Mouse (Mus musculus) embryonic facial prominence, embryonic 15.5 days (tissue): ENCODE measurements at regions not wholly inside any gene's neighbourhood (a gene's known extent, or its start where the extent isn't known, plus 50 kb on each side); places are given as distances from the start of the nearest gene placed in this dataset.
A peak's percentile ranks its signal among the peaks of the same experiment; 100 is the strongest.

Experiments
- ATAC-seq: fragments of 200-750 bp; cut with Nextera tagmentation; 2 replicates; pipeline ENCODE4 v1.8.0; 2017; ENCODE audit warnings: low read depth, moderate TSS enrichment; ENCODE audit not compliant: insufficient number of reproducible peaks, low FRiP score, low TSS enrichment
- H3K27ac ChIP-seq: fragments of 300-500 bp; sonication (generic); replicated peaks from 2 replicates; pipeline ENCODE4 v1.5.1; 2015; ENCODE audit warnings: mild to moderate bottlenecking, inconsistent platforms
- H3K27me3 ChIP-seq: fragments of 300-500 bp; sonication (generic); 2 replicates; pipeline ENCODE4 v1.6.1; 2015; ENCODE audit warnings: inconsistent platforms
- H3K36me3 ChIP-seq: fragments of 300-500 bp; sonication (generic); 2 replicates; pipeline ENCODE4 v1.6.1; 2015; ENCODE audit warnings: mild to moderate bottlenecking, inconsistent platforms
- H3K4me1 ChIP-seq: fragments of 300-500 bp; sonication (generic); 2 replicates; pipeline ENCODE4 v1.6.1; 2015; ENCODE audit warnings: inconsistent platforms
- H3K4me2 ChIP-seq: fragments of 300-500 bp; sonication (generic); replicated peaks from 2 replicates; pipeline ENCODE4 v1.6.1; 2015; ENCODE audit warnings: mild to moderate bottlenecking, inconsistent platforms
- H3K4me3 ChIP-seq: fragments of 300-500 bp; sonication (generic); replicated peaks from 2 replicates; pipeline ENCODE4 v1.5.1; 2015; ENCODE audit warnings: mild to moderate bottlenecking, inconsistent platforms
- H3K9ac ChIP-seq: fragments of 300-500 bp; sonication (generic); 2 replicates; pipeline ENCODE4 v1.6.1; 2015; ENCODE audit warnings: inconsistent platforms
- H3K9me3 ChIP-seq: fragments of 300-500 bp; sonication (generic); replicated peaks from 2 replicates; pipeline ENCODE4 v1.6.1; 2016; ENCODE audit warnings: inconsistent platforms
- WGBS: fragments of 180-500 bp; shearing (Covaris S2); methylation state at CpG from one replicate; pipeline ENCODE4 v1.1.7; 2015; 5-methylcytosine and 5-hydroxymethylcytosine counted together

DNA sequence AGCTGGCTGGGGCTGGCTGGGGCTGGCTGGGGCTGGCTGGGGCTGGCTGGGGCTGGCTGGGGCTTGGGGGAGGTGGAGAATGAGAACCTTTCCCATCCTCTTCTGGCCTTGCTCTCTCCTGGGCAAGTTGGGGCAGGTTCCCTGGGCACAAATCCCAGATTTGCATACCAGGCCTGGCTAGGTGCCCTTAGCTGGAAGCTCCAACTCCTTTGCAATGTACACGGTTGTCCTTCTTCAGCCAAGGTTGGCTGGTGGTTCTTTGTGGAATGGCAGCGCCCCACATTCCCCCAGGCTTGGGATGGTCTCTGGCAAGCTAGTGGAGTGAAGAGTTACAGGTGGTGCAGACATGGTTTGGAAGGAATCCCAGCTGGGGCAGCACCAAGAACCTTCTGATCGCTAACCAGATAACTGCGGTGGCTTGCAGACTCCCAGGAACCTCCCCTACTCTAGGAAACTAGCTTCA lies 217.5 kb downstream of the Pten start:
- no peak overlapping the region for H3K4me2 ChIP-seq
- H3K4me3 ChIP-seq, result no peak overlapping the region
- peaks cover 6% of the 10 kb centered on the region for H3K4me1 ChIP-seq
- no peak overlapping the region for H3K9ac ChIP-seq
- no peaks in the 10 kb centered on the region for H3K27me3 ChIP-seq
- peak; percentile 80 for ATAC-seq
- peak overlapping the region; percentile 69 for H3K27ac ChIP-seq
- no peaks in the 10 kb centered on the region for H3K36me3 ChIP-seq
- H3K9me3 ChIP-seq, result no peaks in the 10 kb centered on the region
- WGBS, result 45% methylated on average over 4 of the region's 4 CpGs

DNA sequence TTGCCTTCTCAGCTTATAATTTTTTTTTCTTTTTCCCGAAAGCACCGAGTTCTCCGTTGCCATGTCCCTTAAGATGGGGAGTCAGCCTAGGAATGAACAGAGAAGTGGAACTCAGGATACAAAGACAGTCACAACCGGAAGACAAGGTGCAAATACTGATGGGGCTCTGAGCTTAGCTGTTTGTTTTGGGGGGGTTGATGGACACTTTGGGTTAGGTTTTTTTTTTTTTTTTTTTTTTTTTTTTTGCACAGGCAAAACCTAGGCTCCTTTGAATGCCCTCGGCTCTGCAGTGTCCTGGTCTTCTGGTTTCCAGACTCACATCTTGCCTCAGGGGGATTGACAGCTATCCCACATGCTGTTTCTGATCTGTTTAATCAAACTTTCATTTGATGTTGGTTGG lies 218.0 kb downstream of the Pten start:
- no peaks in the 10 kb centered on the region for H3K36me3 ChIP-seq
- no peak overlapping the region for H3K4me3 ChIP-seq
- H3K9ac ChIP-seq, result no peak overlapping the region
- no peaks in the 10 kb centered on the region for H3K9me3 ChIP-seq
- H3K27me3 ChIP-seq, result no peaks in the 10 kb centered on the region
- WGBS, result 54% methylated on average over 5 of the region's 5 CpGs
- peak overlapping the region; percentile 69 for H3K27ac ChIP-seq
- no peak for ATAC-seq
- H3K4me2 ChIP-seq, result no peak overlapping the region
- H3K4me1 ChIP-seq, result peaks cover 6% of the 10 kb centered on the region

- H3K27me3 ChIP-seq, result no peaks in the 10 kb centered on the region
- H3K9me3 ChIP-seq, result no peaks in the 10 kb centered on the region
- no peak overlapping the region for H3K4me3 ChIP-seq
- no peak overlapping the region for H3K9ac ChIP-seq
- H3K36me3 ChIP-seq, result no peaks in the 10 kb centered on the region
- no peak overlapping the region for H3K27ac ChIP-seq
- ATAC-seq, result no peak
- peaks cover 6% of the 10 kb centered on the region for H3K4me1 ChIP-seq
- 90% methylated on average over 7 of the region's 7 CpGs for WGBS
- no peak overlapping the region for H3K4me2 ChIP-seq
Measured at GRCm38 (mm10) chr19:32976507-32976906, 219.2 kb downstream of the Pten start.

- Histone ChIP-seq H3K9ac (no peak overlapping the region), H3K27ac (no peak overlapping the region), H3K4me1 (peaks cover 6% of the 10 kb centered on the region), H3K27me3 (no peaks in the 10 kb centered on the region), H3K36me3 (no peaks in the 10 kb centered on the region), H3K9me3 (no peaks in the 10 kb centered on the region), H3K4me2 (no peak overlapping the region), H3K4me3 (no peak overlapping the region)
- no peak for ATAC-seq
- 71% methylated on average over 7 of the region's 7 CpGs for WGBS
Measured at GRCm38 (mm10) chr19:32978037-32978745, 220.9 kb downstream of the Pten start.

DNA sequence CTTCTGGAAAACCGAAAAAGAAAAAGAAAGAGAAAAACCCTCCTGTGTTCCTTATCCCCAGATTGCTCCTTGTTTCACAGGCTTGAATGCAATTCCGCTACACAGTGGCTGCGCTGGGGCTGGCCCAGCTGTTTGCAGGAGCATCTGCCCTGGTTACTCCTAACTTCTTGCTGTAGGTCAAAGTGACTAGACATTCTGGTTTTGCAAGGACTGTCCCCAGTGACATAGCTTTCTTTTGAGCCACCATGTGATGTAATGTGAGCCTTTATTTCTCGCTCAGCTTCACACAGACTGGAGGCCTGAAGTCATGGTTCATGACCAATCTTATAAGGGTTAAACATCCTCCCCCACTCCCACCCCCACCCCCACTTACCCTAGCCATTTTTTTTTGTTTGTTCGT lies 222.8 kb downstream of the Pten start:
- H3K9ac ChIP-seq, result no peak overlapping the region
- no peaks in the 10 kb centered on the region for H3K36me3 ChIP-seq
- no peak overlapping the region for H3K27ac ChIP-seq
- ATAC-seq, result no peak
- H3K4me2 ChIP-seq, result no peak overlapping the region
- no peak overlapping the region for H3K4me3 ChIP-seq
- no peaks in the 10 kb centered on the region for H3K9me3 ChIP-seq
- H3K4me1 ChIP-seq, result peaks cover 1% of the 10 kb centered on the region; the same call in 1 of the 2 replicates
- 68% methylated on average over 5 of the region's 5 CpGs for WGBS
- H3K27me3 ChIP-seq, result no peaks in the 10 kb centered on the region

DNA sequence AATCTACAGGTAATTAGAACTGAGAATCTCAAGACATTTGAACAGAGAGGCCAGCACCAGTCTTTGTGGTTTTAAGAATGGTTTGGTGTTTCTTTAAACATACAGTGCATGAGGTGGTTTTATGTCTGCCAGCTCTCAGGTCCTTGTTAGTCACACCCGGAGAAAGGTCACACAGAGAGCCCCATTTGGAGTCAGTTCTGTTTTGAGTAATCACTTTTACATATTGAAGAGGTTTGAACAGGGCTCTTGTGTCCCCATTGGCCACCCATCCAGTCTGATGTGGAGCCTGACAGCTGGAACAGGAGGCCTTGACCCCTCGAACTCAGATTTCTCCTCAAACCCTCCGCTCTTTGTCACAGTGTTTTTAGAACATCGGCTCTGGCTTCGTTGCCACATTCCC lies 231.4 kb downstream of the Pten start:
- no peak overlapping the region for H3K27ac ChIP-seq
- no peak overlapping the region for H3K9ac ChIP-seq
- 48% methylated on average over 5 of the region's 5 CpGs for WGBS
- no peak overlapping the region for H3K4me3 ChIP-seq
- H3K4me1 ChIP-seq, result no peaks in the 10 kb centered on the region
- H3K36me3 ChIP-seq, result no peaks in the 10 kb centered on the region
- no peak for ATAC-seq
- H3K27me3 ChIP-seq, result no peaks in the 10 kb centered on the region
- no peak overlapping the region for H3K4me2 ChIP-seq
- no peaks in the 10 kb centered on the region for H3K9me3 ChIP-seq

GRCm38 (mm10) chr19:32989346-32989745 lies 232.0 kb downstream of the Pten start:
- ATAC-seq, result no peak

GRCm38 (mm10) chr19:32990576-32990975 lies 233.3 kb downstream of the Pten start:
- no peak overlapping the region for H3K27ac ChIP-seq
- H3K9me3 ChIP-seq, result no peaks in the 10 kb centered on the region
- ATAC-seq, result no peak
- no peak overlapping the region for H3K4me2 ChIP-seq
- WGBS, result 53% methylated on average over 6 of the region's 6 CpGs
- H3K36me3 ChIP-seq, result no peaks in the 10 kb centered on the region
- no peaks in the 10 kb centered on the region for H3K4me1 ChIP-seq
- no peak overlapping the region for H3K9ac ChIP-seq
- H3K4me3 ChIP-seq, result no peak overlapping the region
- H3K27me3 ChIP-seq, result no peaks in the 10 kb centered on the region

More at GRCm38 (mm10) chr19:32989346-32989745, 232.0 kb downstream of the Pten start:
- H3K4me1 ChIP-seq, result no peaks in the 10 kb centered on the region
- WGBS, result 54% methylated on average over 6 of the region's 6 CpGs
- H3K4me2 ChIP-seq, result no peak overlapping the region
- no peak overlapping the region for H3K4me3 ChIP-seq
- no peaks in the 10 kb centered on the region for H3K27me3 ChIP-seq
- no peaks in the 10 kb centered on the region for H3K9me3 ChIP-seq
- H3K9ac ChIP-seq, result no peak overlapping the region
- H3K36me3 ChIP-seq, result no peaks in the 10 kb centered on the region
- no peak overlapping the region for H3K27ac ChIP-seq

- Histone ChIP-seq H3K9me3 (no peaks in the 10 kb centered on the region), H3K4me2 (no peak overlapping the region), H3K27ac (no peak overlapping the region), H3K9ac (no peak overlapping the region), H3K4me1 (no peaks in the 10 kb centered on the region), H3K27me3 (no peaks in the 10 kb centered on the region), H3K36me3 (no peaks in the 10 kb centered on the region), H3K4me3 (no peak overlapping the region)
- ATAC-seq, result no peak
- 82% methylated on average over 2 of the region's 3 CpGs for WGBS
Measured at GRCm38 (mm10) chr19:32998576-32999170, 241.4 kb downstream of the Pten start.

DNA sequence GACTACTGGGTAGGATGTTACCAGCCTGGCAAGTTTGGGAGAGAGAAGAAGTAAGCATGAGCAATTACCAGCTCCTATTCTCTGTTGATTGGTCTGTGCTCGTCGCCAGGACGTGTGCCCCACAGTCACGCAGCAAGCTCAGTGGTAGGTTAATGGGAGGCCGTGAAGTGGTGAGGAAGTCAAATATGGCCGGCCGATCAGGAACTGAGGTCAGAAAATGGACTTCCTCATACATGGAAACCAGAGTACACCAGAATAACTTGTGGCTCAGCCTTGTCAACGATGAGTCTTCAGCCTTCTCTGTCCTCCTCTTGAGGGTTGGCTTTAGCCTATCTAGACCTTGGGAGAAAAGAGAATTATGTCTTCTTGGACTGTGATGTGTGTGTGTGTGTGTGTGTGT lies 250.3 kb downstream of the Pten start:
- Histone ChIP-seq H3K4me1 (peaks cover 21% of the 10 kb centered on the region), H3K36me3 (no peaks in the 10 kb centered on the region), H3K9me3 (no peaks in the 10 kb centered on the region), H3K27ac (no peak overlapping the region), H3K9ac (no peak overlapping the region), H3K27me3 (no peaks in the 10 kb centered on the region), H3K4me2 (no peak overlapping the region), H3K4me3 (no peak overlapping the region)
- no peak for ATAC-seq
- WGBS, result 89% methylated on average over 8 of the region's 8 CpGs

DNA sequence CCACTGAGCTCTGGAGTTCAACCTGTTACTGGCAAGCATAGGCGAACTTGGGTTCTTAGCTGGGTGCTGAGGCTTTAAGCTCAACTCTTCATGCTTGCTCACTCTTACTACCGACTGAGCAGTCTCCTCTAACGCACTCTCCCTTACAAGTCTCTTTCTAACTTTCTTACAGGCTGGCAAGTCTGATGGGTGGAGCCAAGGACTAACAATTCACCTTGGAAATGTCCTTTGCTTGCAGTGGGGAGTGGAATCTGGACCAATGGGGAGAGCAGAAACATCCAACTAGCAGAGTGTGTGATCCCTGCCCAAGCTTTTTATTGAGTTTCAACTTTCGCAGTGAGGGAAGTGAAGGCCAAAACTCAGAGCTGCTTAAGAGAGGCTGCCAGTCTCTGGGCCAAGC lies 250.8 kb downstream of the Pten start:
- Histone ChIP-seq H3K4me1 (peaks cover 21% of the 10 kb centered on the region), H3K9ac (no peak overlapping the region), H3K4me3 (no peak overlapping the region), H3K9me3 (no peaks in the 10 kb centered on the region), H3K4me2 (no peak overlapping the region), H3K27ac (no peak overlapping the region), H3K27me3 (no peaks in the 10 kb centered on the region), H3K36me3 (no peaks in the 10 kb centered on the region)
- 87% methylated on average over 4 of the region's 4 CpGs for WGBS
- no peak for ATAC-seq

DNA sequence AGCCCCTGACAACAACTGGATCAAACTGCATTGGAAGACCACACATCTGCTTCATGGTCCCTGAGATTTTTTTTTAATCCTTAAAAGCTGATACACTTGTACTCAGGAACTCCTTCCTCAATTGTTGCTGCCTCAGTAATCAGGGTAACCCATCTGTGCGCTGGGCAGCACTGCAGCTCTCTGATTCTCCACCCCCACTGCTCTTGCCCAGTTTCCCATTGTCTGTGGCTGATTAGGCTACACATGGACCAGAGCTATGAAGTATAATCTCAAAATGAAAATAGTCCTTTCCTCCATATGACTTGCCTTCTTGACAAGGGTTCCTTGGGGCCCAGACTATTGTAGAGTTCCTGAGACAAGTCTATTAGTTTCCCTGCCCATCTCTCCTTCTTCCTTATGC lies 251.5 kb downstream of the Pten start:
- Histone ChIP-seq H3K36me3 (no peaks in the 10 kb centered on the region), H3K4me1 (peaks cover 21% of the 10 kb centered on the region), H3K27ac (no peak overlapping the region), H3K9ac (no peak overlapping the region), H3K9me3 (no peaks in the 10 kb centered on the region), H3K27me3 (no peaks in the 10 kb centered on the region), H3K4me2 (no peak overlapping the region), H3K4me3 (no peak overlapping the region)
- 83% methylated on average over 1 of the region's 1 CpGs for WGBS
- ATAC-seq, result no peak
